Mouse (Mus musculus): ENCODE data around the gene Cyp46a1.
A peak's percentile ranks its signal among the peaks of the same experiment; 100 is the strongest.

The Cyp46a1 gene

DNA sequence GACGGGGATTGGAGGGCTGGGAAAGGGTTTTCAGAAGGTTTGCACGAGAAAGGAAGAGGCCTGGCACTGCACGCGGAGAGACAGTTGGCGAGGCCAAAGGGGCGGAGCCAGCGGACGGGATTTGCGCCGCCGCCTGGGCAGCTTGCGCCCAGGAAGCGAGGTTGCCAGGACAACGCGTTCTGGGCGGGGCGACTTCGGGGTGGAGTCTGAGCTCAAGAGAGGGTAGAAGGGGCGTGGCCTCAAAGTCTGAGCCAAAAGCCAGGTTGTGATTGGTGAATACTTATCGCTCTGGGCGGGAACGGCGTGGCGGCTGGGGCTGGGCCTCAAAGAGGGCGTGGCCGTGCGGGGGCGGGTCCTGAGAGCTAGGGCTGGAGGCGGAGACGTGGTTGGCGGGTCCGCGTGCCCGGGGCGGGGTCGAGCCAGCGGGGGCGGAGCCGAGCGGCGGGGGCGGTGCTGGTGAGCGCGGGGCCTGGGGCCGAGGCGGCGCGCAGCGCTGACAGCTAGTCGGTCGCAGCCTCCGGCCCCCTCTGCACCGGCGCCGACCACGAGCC, at the start of gene Cyp46a1:
TSS of gene Cyp46a1 (plus strand) at position 487 of the 551 bp plus-strand sequence.
- peak; percentile 99 for DNase-seq (ENCODE audit: low read depth, low spot score)

DNA sequence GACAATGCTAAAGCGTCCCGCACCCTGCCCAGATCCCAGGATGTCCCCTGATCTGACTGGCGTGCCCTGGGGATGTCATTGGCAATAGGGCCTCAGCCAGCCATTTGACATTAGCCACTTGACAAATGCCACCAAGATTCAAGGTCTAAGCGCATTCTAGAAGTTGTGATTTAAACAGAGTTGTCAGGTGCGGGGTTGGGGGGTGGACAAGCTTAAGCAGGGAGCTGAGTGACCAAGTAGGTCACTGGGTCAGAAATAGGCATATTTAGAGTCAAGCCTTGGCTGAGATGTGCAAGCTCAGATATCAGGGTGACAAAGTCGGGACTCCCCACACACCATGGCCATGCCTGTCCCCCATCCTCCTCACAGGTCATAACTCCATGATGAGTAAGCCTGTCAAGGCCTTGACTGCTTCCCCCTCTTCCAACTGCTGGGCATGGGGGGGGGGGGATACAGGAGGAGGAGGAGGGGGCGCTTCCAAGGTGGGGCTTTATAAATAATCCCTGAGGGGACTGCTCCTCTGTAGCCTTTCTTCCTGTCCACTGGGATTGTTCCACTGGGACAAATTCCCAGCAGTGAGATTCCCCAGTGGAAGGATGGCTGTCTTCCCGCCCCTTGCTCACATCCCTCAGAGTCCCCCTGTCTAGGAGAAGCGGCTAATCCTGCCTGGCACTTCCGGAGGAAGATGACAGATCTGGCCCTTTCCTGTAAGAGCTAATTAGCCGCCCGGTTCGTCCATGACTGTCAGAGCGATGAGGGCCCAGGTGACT, 49.5 kb upstream of the Cyp46a1 start:
- DNase-seq (ENCODE audit: low read depth, low spot score): no peak

DNA sequence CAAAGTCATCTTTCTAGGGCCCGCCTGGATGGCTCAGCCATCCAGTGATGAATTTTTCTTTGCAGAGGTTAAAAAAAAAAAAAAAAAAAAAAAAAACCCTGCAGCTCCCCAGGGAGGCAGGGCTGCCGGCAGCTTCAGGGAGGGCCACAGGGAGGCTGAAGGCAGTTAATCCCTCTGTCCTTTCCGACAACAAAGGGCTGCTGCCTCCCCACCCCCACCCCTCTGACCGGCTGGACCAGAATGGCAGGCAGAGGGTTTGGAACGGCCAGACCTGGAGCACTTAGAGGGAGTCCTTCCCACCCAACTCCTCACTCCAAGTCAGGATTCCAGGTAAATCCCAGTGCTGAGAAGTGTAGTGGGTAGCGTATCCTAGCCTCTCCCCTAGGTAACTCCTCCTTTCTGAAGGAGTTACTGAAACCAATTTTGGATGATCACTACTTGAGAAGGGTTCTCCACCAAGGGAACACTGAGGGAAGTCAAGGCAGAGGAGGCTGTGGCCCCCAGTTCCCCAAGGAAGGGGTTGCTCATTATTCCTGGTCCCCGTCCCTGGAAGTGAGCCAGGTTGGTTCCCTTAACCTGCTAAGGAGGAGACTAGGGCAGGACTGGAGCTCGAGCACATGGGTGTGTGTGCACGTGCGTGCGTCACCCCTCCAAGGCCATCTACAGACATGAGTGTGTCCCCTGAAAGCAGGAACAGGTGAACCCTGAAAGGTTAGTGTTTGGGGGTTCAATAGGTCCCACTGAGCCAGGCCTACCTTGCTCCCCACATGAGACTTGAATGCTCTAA, 48.8 kb upstream of the Cyp46a1 start:
- DNase-seq (ENCODE audit: low read depth, low spot score): no peak

DNA sequence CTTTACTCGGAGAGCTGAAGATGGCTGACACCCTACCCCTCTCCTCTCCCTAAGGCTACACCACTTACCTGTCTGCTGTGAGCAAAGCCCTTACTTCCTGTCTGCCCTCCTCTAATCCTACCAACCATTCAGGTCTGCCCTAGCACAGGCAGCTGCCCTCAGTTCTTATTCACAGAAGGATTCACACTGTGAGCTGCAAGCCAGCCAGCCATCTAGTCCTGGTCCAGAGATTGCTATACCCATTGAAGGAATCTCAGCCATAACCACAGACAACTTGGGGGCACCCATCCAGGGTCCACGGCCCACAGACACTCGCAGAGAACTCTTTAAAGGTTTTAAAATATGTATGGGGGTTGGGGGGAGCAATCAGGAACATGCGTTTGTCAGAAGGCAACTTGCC, 47.8 kb upstream of the Cyp46a1 start:
- no peak for DNase-seq (ENCODE audit: low read depth, low spot score)

DNA sequence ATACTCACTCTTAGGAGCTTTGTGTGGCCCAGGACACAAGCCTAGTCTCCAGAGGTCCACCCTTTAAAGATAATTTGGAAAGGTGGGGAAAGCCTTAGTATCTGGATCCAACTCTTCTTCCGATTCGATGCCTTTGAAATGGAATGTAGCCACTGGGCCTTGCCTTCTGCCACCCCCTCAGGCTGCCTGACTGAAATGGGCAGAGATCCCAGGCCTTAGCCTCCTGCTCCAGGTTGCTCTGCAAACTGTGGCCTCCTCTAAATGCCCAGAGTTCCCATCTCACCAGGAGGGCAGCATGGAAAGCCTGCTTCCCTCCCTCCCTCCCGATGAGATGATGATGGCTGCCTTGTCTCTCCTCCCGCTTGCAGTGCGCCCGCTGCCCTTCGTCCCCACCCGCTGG, 47.2 kb upstream of the Cyp46a1 start:
- DNase-seq (ENCODE audit: low read depth, low spot score): no peak

DNA sequence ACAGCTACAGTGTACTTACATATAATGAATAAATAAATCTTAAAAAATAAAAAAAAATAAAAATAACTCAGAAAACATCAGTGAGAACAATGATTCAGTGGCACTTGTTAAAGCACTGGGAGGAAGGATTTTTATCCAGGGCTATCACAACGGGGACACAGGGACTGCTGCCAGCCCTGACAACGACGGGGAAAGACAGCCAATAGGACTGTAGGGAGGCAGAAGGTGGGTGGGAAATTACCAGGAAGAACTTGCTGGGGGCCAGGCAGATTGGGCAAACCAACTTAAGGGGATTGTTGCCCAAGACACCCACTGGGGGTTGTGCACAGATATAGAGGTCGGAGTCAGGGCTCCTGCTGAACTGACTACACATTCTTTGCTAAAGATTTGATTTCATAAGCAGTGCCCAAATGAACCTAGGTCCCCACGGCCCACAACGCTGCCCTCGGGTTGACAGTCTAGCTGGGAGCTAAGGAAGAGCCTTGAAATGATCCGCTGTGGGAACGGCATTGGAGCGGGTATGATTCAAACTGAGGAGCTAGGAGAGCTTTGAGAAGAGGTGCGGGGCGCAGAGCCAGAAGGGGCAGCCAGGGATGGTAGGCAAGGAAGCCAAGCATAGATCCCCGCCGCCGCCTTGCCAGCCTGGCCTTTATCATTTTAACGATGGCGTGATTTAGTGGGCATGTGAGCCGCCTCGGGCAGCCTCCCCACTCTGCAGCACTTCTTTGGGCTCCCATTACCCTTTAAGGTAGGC, 45.9 kb upstream of the Cyp46a1 start:
- no peak for DNase-seq (ENCODE audit: low read depth, low spot score)

DNA sequence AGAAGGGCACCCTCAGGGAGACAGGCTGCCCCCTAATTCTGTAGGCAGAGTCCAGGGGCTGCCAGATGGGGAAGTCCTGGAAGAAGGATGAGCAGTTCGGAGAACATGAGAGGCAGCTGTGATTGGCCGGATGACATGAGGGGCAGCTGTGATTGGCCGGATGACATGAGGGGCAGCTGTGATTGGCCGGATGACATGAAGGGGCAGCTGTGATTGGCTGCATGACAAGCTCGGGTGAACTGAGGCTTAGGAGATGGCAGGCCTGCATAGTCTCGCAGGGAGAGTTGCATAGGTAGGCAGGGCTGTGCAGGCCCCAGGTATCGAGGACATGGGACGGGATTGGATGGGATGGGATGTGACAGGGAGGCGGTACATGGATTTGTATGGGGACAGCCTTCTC, 41.8 kb upstream of the Cyp46a1 start:
- DNase-seq (ENCODE audit: low read depth, low spot score): no peak

DNA sequence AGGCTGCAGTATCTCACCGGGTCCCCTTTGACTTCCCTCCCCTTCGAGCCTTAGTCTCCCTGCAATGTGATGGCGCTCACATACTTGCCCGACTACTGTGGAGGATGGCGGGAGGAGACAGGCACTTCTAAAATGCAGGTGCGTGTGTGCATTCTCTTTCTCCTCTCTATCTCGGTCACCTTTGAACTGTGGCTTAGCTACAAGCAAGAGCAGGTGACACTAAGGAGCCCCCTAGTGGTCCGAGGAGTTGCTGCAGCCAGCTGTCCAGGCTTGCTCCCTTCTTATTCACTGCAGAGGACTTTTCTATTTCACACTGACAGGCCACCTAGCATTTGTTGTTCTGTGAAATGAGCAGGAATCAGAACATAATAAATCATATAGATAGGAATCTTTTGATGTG, 41.2 kb upstream of the Cyp46a1 start:
- DNase-seq (ENCODE audit: low read depth, low spot score): peak; percentile 72

DNA sequence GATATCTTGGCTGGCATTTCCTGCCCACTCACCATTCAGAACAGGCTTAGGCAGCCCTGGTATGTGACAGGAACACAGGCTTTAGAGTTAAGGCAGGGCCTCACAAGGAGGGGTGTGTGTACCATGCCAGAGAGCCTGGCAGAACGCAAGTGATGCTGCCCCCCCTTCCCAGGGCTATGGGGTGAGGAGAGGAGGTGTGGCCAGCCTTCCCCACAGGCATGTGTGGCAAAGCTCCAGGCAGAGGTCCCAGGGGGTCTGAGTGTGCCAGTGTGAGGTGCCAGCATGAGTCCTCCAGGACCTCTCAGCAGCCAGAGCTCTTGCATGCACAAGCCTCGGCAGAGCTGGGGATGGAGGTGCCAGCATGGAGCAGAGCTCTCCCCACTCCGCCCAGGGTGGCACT, 39.6 kb upstream of the Cyp46a1 start:
- no peak for DNase-seq (ENCODE audit: low read depth, low spot score)

DNA sequence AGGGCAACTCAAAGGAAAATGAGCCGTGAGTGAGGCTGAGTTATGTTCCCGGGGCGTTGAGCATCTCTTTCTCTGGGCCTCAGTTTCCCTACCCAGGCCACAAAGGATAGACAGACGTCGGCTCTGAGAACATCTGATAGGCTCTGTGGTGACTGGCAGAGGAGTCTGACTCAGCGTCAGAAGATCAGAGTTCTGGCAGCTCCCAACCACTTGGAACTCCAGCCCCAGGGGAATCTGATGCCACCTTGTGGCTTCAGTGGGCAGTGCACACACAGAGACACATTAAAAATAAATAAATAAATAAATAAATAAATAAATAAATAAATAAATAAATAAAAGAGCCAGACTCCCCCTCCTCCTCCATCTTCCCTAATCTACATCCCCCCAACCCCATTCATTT, 37.1 kb upstream of the Cyp46a1 start:
- no peak for DNase-seq (ENCODE audit: low read depth, low spot score)

DNA sequence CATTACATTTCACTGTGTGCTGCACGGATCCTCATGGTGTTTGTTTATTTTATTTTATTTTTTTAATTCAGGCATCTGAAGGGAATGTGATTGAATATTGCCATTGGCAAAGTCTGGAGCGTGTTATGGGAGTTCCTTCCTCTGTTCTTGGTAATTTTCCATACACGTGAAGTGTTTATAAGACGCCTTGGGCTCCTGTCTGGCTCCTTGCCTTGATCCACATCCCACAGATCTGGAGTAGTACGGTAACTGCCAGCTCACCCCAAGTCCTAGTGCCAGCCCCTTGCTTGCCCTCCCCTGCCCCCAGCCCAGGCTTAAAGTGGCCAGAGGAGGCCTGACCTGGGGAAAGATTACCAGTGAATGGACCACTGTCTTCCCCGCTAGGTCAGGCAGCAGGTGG, 33.2 kb upstream of the Cyp46a1 start:
- DNase-seq (ENCODE audit: low read depth, low spot score): no peak

DNA sequence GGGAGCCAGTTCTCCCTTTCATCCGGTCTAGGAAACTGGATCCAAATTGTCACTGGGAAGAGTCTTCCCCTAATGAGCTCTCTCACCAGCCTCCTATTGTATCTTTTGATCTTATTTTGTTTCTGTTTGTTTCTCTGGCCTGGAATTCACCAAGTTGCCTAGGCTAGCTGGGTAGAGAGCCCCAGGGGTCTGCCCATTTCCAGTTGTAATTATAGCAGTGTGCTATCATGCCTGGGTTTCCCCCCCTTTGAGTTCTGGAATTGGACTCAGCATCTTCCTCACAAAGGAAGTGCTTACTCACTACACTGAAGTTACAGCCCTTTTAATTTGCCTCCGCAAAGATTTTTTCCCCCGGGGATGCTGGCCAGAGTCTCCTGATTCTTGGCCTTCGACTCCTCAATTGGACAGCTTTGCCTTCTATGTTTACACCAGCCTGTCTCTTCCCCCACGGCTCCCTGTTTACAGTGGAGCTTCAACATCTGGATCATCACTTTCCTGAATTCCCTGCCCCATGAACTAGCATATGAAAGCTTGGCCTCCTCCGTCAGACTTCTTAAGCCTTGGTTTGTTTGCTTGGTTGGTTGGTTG, 30.3 kb upstream of the Cyp46a1 start:
- no peak for DNase-seq (ENCODE audit: low read depth, low spot score)

DNA sequence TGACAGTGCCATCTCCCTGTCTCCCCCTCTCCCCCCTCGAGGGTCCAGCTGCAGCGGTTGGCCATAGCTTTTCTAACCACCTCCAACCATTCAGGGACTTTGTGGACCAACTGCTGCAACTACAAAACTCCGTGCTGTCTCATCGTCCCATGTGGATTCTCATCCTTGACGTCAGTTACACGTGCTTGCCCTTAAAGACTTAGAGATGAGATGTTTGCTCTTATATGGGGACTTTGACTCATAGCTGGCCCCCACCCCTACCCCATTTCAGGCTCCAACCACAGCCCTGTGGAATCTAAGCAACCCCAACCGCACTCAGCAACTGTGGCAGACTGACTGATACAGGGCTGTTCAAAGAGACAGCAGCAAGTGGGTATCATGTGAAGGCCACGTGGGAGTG, 29.0 kb upstream of the Cyp46a1 start:
- no peak for DNase-seq (ENCODE audit: low read depth, low spot score)

DNA sequence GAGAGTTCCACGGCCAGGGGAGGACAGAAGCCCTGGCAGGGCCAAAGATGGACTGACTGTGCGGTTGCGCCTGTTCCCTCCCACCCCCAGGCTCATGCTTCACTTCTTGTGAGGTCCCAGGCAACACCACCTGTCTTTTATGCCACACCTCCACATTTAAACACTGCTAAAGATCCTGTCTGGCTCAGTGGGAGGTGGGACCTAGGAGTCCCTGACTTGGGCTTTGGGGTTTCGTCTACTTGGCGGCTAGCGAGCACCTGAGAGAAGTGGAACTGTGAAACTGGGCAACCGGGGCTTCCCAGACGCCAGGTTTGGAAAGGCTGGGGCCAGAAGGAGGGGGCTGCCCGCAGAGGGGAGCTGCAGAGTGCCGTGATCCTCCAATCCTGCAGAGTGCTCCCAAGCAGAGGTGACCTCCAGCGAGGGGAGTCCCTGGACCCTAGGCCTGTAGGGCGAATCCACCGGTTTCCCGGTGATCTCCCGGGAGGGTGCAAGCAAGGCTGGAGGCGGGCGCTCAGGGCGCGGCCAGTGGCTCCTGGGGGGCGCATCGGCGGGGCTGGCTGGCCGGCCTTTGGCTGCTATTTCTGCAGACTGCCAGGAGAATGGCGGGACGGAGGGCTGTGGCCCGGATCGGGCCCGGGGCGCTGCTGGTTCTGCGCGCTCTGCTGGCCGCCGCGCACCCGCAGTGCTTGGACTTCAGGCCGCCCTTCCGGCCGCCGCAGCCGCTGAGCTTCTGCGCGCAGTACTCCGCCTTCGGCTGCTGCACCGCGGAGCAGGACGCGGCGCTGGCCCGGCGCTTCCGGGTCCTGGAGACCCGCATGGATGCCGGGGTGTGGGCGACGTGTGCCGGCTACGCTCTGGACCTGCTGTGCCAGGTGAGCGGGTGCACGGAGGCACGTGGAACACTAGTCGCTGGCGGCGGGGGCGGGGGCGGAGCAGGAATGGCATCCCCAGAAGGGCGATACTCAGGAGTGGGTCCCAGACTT, 28.1 kb upstream of the Cyp46a1 start, which contains the start of gene Hhipl1:
TSS of gene Hhipl1 (plus strand) at position 459 of the 983 bp plus-strand sequence.
- no peak for DNase-seq (ENCODE audit: low read depth, low spot score)

DNA sequence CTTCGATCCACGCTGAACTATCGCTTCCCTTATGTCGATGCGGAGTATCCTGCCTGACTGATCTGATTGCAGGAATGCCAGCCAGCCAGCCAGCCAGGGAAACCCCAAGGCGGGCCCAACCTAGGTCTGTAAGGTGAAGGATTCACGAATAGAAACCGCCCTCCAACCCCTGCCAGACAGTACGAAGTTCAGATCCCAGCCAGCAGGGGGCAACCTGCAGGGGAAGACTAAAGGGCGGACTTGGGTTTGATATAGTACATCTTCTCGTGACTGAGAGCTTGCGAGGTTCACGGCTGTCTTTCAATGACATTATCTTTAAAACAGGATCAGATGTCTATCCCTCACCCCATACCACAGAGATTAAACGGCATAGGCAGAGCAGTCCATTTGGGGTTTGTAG, 26.6 kb upstream of the Cyp46a1 start:
- no peak for DNase-seq (ENCODE audit: low read depth, low spot score)

DNA sequence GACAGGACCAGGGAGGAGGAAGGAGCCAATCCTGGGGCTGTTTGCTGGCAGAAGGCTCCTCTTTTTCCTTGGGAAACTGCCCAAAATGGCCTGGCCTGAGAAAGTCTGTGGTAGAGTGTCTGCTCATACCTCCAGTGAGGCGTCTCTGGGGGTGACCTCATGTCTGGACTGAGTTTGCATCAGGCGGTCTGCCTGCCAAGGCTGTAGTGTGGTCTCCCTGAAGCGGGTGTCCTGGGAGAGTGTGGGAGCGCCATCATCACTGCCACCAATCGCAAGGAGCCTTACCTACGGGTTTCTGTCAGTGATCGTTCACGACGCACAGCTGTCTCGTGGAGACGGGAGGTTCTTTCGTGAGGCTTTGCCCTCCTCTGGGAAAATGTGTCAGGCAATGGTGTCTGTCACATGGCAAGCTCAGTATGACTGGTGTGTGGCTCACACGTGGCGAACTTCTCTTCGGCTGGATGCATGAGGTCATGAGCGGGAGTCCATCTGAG, 25.8 kb upstream of the Cyp46a1 start:
- no peak for DNase-seq (ENCODE audit: low read depth, low spot score)

DNA sequence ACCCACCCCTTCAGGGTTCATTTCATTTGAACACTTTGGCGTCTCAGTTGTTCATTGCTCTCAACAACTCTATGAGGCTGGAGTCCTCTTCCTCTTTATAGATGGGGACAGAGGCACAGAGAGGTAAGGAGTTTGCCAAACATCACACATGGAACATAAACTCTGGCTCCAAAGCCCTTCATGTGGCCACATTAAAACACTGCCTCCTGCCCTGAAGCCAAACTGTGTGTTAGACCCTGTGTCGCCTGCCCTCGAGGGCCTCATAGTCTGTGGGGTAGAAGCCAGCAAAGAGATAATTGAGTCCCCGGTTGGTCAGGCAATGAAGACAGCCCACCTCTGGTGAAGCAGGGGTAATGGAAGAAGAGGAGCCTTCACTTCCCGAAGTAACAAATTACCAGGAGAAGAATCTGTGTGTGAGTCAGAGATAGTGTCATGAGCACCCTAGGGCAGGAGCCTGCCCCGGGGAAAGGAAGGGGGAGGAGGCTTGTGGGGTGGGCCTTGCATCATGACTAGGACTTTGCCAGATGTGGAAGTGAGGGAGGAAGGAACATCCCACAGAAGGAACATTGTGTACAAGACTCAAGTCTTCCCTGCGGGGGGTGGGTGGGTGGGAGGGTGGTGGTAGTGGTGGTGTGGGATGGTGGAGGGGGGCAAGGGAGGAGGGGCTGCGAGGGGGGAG, 24.9 kb upstream of the Cyp46a1 start:
- no peak for DNase-seq (ENCODE audit: low read depth, low spot score)

DNA sequence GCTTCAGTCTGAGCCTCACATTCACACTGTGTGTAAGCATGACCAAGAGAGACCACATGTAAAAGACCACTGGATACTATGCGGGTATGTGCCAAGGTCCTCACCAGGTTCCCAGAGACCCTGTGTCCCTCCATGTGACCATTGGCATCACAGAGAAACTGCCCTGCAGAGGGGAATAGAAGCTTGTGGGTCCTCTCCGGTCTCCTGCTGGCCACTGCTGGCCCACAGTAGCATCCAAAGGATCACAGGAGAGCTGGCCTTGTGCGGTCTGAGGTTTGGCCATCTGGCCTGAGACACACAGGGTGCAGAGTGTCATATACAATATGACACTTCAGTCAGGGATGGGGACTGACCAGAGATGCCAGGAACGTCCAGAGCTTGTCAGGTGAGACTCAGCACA, 24.1 kb upstream of the Cyp46a1 start:
- DNase-seq (ENCODE audit: low read depth, low spot score): no peak

DNA sequence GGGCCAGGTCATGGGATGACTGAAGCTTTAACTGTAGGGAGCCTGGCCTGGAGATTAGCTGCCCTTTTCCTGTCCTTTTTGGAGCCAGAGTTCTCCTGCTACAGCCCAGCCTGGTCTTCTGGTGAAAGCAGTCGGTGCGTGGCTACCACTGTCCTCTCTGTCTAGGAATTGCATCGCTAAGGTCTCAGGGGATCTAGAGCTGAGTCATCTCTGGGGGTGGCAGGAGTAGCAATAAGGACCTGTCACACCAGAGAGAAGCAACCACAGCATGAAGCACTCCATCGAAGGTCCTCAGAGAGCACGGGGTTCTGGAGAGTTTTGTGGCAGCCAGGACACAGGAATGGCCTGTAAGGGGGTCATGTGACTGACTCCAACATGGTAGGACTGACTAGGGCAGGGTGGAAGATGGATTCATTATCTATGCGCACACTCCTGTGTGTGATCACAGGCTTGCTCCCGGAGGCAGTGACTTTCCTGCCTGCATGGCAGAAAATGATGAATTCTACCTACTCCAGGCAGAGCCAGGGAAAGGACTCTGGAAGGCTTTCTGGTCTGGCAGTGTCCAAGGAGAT, 23.6 kb upstream of the Cyp46a1 start:
- DNase-seq (ENCODE audit: low read depth, low spot score): no peak

Measured in retina, adult 2 months (tissue).